Mouse (Mus musculus): Measurements from ENCODE around the gene Akt2.

Akt2 gene

DNA sequence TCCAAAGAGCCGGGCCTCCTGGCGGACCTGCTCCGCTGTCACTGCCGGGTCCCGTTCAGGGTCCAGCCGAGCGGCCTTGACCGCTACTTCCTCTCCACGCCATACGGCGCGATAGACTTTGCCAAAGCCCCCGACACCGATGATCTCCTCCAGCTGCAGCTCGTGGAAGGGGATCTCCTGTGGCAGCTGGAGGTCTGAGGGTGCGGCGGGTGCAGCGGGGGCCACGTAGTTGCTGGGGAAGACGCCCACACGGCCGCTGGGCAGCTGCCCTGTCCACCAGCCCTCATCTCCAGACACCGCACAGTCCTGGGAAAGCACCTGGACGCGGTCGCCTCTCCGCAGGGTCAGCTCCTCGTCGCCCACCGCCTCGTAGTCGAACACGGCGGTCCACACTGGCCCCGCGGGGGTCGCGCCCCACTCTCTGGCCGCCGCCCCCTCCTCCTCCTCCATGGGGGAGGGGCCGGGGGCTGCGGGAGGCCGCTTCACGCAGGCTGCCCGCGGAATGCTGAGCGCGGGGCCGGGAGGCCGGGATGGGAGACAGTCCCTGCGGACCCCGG, 82.3 kb downstream of the Akt2 start:
- peak; percentile 38 to 60 for DNase-seq

GRCm38 (mm10) chr7:27674195-27674521, 82.8 kb downstream of the Akt2 start:
- DNase-seq, result no peak

DNA sequence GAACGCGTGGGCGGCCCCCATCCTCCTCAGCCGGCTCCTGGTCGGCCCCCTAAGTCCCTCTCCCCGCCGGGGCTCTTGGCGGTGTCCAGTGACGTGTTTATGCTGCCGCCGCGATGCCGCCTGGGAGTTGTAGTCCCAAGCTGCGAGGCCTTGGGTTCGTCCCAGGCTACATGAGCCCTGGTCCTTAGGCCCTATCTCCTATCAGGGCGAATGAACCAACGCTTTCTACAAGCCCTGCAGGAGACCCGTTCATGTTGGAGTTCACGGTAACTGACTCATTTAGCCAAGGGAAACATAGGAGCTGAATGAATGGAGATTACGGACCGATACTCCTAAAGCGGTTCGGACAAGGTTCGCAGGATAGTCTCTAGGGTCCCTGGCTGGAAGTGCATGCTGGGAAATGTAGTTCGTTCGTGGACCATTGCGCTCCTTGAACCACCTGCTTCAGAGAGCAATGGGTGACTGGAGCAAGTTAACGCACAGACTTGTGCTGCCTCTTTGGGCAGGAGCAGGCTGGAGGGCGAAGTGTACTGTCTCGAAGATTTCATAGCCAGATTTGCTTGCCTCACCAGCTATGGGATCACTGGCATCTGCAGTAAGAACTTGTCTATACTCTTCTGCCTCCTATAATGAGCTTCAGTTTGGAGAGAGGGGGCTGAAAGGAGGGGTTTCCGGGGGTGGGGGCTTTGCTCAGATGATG, 83.3 kb downstream of the Akt2 start, which contains the start of gene Map3k10:
Map3k10 (minus strand) TSS at position 77 of the 700 bp plus-strand sequence.
- peak; percentile 96 to 97 for DNase-seq

DNA sequence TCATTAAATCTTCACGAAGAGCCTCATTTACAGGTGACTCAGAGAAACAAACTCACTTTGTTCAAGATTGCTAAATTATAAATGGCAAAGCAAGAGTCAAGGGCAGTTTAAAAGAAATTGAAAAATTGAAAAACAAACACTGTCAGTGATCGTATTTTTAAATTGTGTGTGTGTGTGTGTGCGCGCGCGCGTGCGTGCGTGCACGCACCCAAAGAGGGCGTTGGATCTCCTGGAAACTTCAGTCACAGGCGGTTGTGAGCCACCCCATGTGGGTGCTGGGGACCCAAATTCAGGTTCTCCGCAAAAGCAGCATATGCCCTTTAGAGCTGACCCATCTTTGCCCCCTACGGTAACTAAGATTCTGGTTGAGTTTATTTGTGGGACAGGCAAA, 83.9 kb downstream of the Akt2 start:
- no peak for DNase-seq

- DNase-seq, result no peak
Measured at GRCm38 (mm10) chr7:27683218-27683617, 91.9 kb downstream of the Akt2 start.

GRCm38 (mm10) chr7:27685220-27685619, 93.9 kb downstream of the Akt2 start:
- DNase-seq, result no peak

DNA sequence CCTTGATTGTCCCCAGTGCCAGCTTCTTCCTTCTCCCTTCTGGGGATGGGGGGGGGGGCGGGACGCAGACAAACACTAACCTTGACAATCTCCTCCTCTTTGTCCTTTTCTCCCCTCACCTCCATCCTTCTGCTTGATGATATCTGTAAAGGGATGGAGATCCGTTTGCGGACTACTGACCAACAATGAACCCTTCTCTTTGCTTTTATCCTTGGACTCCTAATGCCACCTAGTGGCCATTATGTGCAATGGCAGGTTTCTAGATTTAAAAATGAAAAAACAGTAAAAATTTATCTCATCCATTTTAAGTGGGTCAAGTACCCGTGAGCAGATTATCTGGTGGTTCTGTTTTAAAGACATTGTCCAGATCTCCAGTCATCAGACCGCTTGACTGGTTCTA, 94.3 kb downstream of the Akt2 start:
- no peak for DNase-seq

- no peak for DNase-seq
Measured at GRCm38 (mm10) chr7:27687043-27687442, 95.7 kb downstream of the Akt2 start.

GRCm38 (mm10) chr7:27687836-27688235, 96.5 kb downstream of the Akt2 start:
- DNase-seq, result no peak

DNA sequence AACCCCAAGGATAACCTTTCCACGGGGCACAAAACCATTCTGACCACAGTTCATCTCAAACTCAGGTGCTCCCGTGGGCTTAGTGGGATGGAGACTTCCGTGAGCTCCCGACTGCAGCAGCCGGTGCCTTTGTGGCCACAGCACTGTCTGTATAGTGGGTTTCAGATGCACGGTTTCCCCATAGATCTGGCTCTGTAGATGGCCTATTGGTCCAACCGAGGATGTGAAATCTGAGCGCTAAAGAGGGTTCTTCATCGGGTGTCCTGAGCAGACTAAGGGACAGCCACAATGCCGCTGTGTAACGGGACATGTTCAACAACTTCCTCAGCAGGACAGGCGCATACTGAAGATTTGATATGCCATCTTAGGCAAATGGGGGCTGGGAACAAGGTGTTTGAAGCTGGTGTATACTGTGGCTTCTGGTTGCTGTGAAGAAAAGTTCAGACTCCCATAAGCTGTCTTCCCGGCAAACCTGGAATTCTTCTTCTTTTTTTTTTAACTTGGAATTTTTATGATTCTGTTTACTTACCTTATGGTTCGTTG, 97.0 kb downstream of the Akt2 start:
- no peak for DNase-seq

- DNase-seq, result peak; percentile 89 to 97
Measured at GRCm38 (mm10) chr7:27688815-27689612, 97.7 kb downstream of the Akt2 start, which contains the start of gene Zfp607b. Gene Zfp607b (plus strand): TSS chr7:27689340.

Measured in cerebellum, adult 18-20 months (tissue).